Mouse (Mus musculus) liver, adult 10 weeks (tissue): ENCODE results near the gene Smarcc1. TPM values are rescaled to one million over a fixed set of nuclear protein-coding genes. Genes with fewer than 3 reads are reported as not detected.

Experiments
- polyA plus RNA-seq: library from polyadenylated mRNA; stranded (reverse); fragments of 350-450 nt; fragmentation: Illumina TruSeq; extraction: RNeasy Lipid Tissue Mini Kit (QIAGEN cat#74804); gene quantifications from one replicate; pipeline ENCODE4 v1.2.3, GENCODE M21; 2014; ENCODE audit warnings: low read depth, low replicate concordance

Gene Smarcc1
- polyA plus RNA-seq, result 13.5 TPM

GRCm38 (mm10) chr9:110116977-110117778 lies at the start of gene Smarcc1:
Gene Smarcc1, plus strand, starts transcription at chr9:110117708.

GRCm38 (mm10) chr9:110117779-110118139 lies 251 bp downstream of the Smarcc1 start, which contains the start of gene Dhx30:
Gene Dhx30, minus strand, starts transcription at chr9:110117830.

GRCm38 (mm10) chr9:110243221-110243833 lies 125.8 kb downstream of the Smarcc1 start, which contains the start of gene Cspg5:
Gene Cspg5, plus strand, starts transcription at chr9:110243783.

Other genes with a start within 250 kb of the Smarcc1 start
- 1.5 TPM for gene Cdc25a, start 242.1 kb upstream of the Smarcc1 start, polyA plus RNA-seq
- gene Map4, start 186.2 kb upstream of the Smarcc1 start, polyA plus RNA-seq, result 10.5 TPM
- 11.6 TPM for gene Dhx30, start 122 bp downstream of the Smarcc1 start, polyA plus RNA-seq
- gene Cspg5, start 126.1 kb downstream of the Smarcc1 start, polyA plus RNA-seq, result 0.16 TPM
- 1.2 TPM for gene Elp6, start 187.5 kb downstream of the Smarcc1 start, polyA plus RNA-seq
- gene Scap, start 215.6 kb downstream of the Smarcc1 start, polyA plus RNA-seq, result 4.2 TPM